In genomic region chr7:78119809-78120208, GRCm38 (mm10) we compare ENCODE assay signal across 27 mouse cellular contexts.
"Had no signal": no experiment of that assay in that cellular context is flagged by ENCODE, and none has a peak within 500 bp of the region (broad histone marks: within the 10 kb centered on the region; RNA-seq: fewer than 3 reads in every experiment).

No protein-coding gene starts in this region.

- H3K4me1 ChIP-seq: hindbrain, embryonic 10.5 days; hindbrain, embryonic 12.5 days; intestine, embryonic 15.5 days; limb, embryonic 10.5 days; limb, embryonic 12.5 days; liver, embryonic 13.5 days; liver, embryonic 15.5 days had no signal

- H3K4me2 ChIP-seq: heart, embryonic 12.5 days; hindbrain, embryonic 12.5 days; hindbrain, embryonic 14.5 days; intestine, embryonic 15.5 days; limb, embryonic 12.5 days; liver, embryonic 11.5 days; liver, embryonic 13.5 days; liver, embryonic 15.5 days had no signal

- H3K9ac ChIP-seq: heart, embryonic 12.5 days; hindbrain, embryonic 12.5 days; hindbrain, embryonic 14.5 days; intestine, embryonic 15.5 days; limb, embryonic 12.5 days; liver, embryonic 13.5 days; liver, embryonic 15.5 days had no signal

- DNase-seq: gastrocnemius, postnatal 10 days; gastrocnemius, postnatal 25 days; heart, adult 18-20 months; heart, postnatal 10 days; heart, postnatal 4 days; kidney, adult 18-20 months; kidney, adult 8-10 months; kidney, postnatal 10 days; kidney, postnatal 25 days; kidney, postnatal 4 days; liver; liver, embryonic 13.5 days had no signal

- H3K27ac ChIP-seq: heart, embryonic 10.5 days; hindbrain, embryonic 10.5 days; hindbrain, embryonic 12.5 days; hindbrain, embryonic 14.5 days; intestine, embryonic 15.5 days; layer of hippocampus, adult 2 months; left cerebral cortex, adult 2 months; limb, embryonic 10.5 days; limb, embryonic 12.5 days; liver, embryonic 13.5 days; liver, embryonic 15.5 days had no signal

- ATAC-seq: hindbrain, embryonic 16.5 days; inflammation-experienced regulatory T-cells, adult 6 months; intestine, embryonic 15.5 days; intestine, postnatal 0 days had no signal

- H3K27me3 ChIP-seq: heart, embryonic 12.5 days; hindbrain, embryonic 12.5 days; intestine, embryonic 15.5 days; limb, embryonic 12.5 days; liver, embryonic 13.5 days; liver, embryonic 15.5 days had no signal

- H3K9me3 ChIP-seq: heart, embryonic 10.5 days; heart, embryonic 12.5 days; intestine, embryonic 15.5 days; limb, embryonic 10.5 days; limb, embryonic 12.5 days; liver, embryonic 13.5 days; liver, embryonic 15.5 days had no signal

- H3K4me3 ChIP-seq: heart, embryonic 10.5 days; heart, embryonic 12.5 days; hindbrain, embryonic 10.5 days; hindbrain, embryonic 12.5 days; intestine, embryonic 15.5 days; layer of hippocampus, adult 2 months; left cerebral cortex, adult 2 months; limb, embryonic 10.5 days; limb, embryonic 12.5 days; liver, embryonic 13.5 days; liver, embryonic 15.5 days had no signal

- H3K36me3 ChIP-seq: heart, embryonic 10.5 days; heart, embryonic 12.5 days; hindbrain, embryonic 10.5 days; hindbrain, embryonic 12.5 days; intestine, embryonic 15.5 days; limb, embryonic 10.5 days; limb, embryonic 12.5 days; liver, embryonic 13.5 days; liver, embryonic 15.5 days had no signal
